Mouse (Mus musculus) heart, embryonic 14.5 days (tissue): ENCODE results near the gene Slc25a47. TPM values are rescaled to one million over a fixed set of nuclear protein-coding genes. Genes with fewer than 3 reads are reported as not detected.

Experiments used
- ATAC-seq: fragments of 200-750 bp; cut with Nextera tagmentation; 2 replicates; pipeline ENCODE4 v1.8.0; 2017; ENCODE audit warnings: low read depth, moderate TSS enrichment; ENCODE audit not compliant: insufficient number of reproducible peaks, insufficient read depth, low FRiP score
- H3K27ac ChIP-seq, 2 experiments: fragments of 200-500 bp in 1 of 2; fragments of 300-500 bp in 1 of 2; sonication (generic) in 1 of 2; replicated peaks in 1 of 2; 2 replicates each; pipeline ENCODE4 v1.5.1; 2012 to 2014; ENCODE audit warnings: low read depth in 2 of 2, low read length in 2 of 2, control low read depth in 1 of 2, mild to moderate bottlenecking in 1 of 2, mixed read lengths in 1 of 2; ENCODE audit not compliant: control insufficient read depth in 1 of 2, insufficient read depth in 1 of 2
- H3K27me3 ChIP-seq: fragments of 300-500 bp; sonication (generic); 2 replicates; pipeline ENCODE4 v1.6.1; 2014; ENCODE audit warnings: mild to moderate bottlenecking, low read length, control low read depth; ENCODE audit not compliant: control insufficient read depth, insufficient read depth
- H3K36me3 ChIP-seq: fragments of 300-500 bp; sonication (generic); 2 replicates; pipeline ENCODE4 v1.6.1; 2014; ENCODE audit warnings: mild to moderate bottlenecking, control low read depth, low read length, mixed read lengths; ENCODE audit not compliant: control insufficient read depth, insufficient read depth
- H3K4me1 ChIP-seq, 2 experiments: fragments of 200-500 bp in 1 of 2; fragments of 300-500 bp in 1 of 2; sonication (generic) in 1 of 2; 2 replicates each; pipeline ENCODE4 v1.6.1; 2012 to 2014; ENCODE audit warnings: low read length in 2 of 2, control low read depth in 1 of 2, mixed read lengths in 1 of 2; ENCODE audit not compliant: control insufficient read depth in 2 of 2, insufficient read depth in 2 of 2
- H3K4me2 ChIP-seq: fragments of 300-500 bp; sonication (generic); 2 replicates; pipeline ENCODE4 v1.6.1; 2014; ENCODE audit warnings: mild to moderate bottlenecking, low read length
- H3K4me3 ChIP-seq, 2 experiments: fragments of 200-500 bp in 1 of 2; fragments of 300-500 bp in 1 of 2; sonication (generic) in 1 of 2; 2 replicates each; pipeline ENCODE4 v1.5.1; 2012 to 2014; ENCODE audit warnings: low read length in 2 of 2, mild to moderate bottlenecking in 2 of 2, control low read depth in 1 of 2, low read depth in 1 of 2, moderate library complexity in 1 of 2; ENCODE audit not compliant: control insufficient read depth in 1 of 2, insufficient read depth in 1 of 2
- H3K9ac ChIP-seq: fragments of 300-500 bp; sonication (generic); 2 replicates; pipeline ENCODE4 v1.6.1; 2014; ENCODE audit warnings: mild to moderate bottlenecking, low read length
- H3K9me3 ChIP-seq: fragments of 300-500 bp; sonication (generic); 2 replicates; pipeline ENCODE4 v1.6.1; 2016; ENCODE audit warnings: low read length, control low read depth; ENCODE audit not compliant: control insufficient read depth
- WGBS: fragments of 180-500 bp; shearing (Covaris S2); extraction: QIAGEN DNeasy Blood & Tissue Kit; methylation state at CpG from one replicate; pipeline ENCODE4 v1.1.7; 2014; 5-methylcytosine and 5-hydroxymethylcytosine counted together
- polyA plus RNA-seq: library from polyadenylated mRNA; unstranded; fragments of >200 nt; fragmentation: Nextera tagmentation; extraction: Ambion mirVana; gene quantifications from 2 replicates; pipeline ENCODE4 v1.2.1, GENCODE M21; 2014

The Slc25a47 gene
- polyA plus RNA-seq, 1 experiment from 2014 or later: 4.6 TPM

GRCm38 (mm10) chr12:108814470-108814869, 21.4 kb upstream of the Slc25a47 start:
- Histone ChIP-seq H3K36me3 (peaks cover 62% of the 10 kb centered on the region), H3K4me1 (peaks cover 3 to 11% of the 10 kb centered on the region in 2 experiments; a peak in 2 of 4 replicates), H3K9me3 (no peaks in the 10 kb centered on the region), H3K9ac (no peak overlapping the region), H3K4me2 (no peak overlapping the region), H3K4me3 (no peak overlapping the region), H3K27me3 (no peaks in the 10 kb centered on the region), H3K27ac (no peak overlapping the region)
- 89% methylated on average over 6 of the region's 6 CpGs for whole genome bisulfite sequencing
- ATAC-seq: no peak

- Histone ChIP-seq H3K9ac (no peak overlapping the region), H3K4me3 (no peak overlapping the region), H3K27me3 (no peaks in the 10 kb centered on the region), H3K4me2 (no peak overlapping the region), H3K27ac (no peak overlapping the region), H3K4me1 (peaks cover 7 to 13% of the 10 kb centered on the region in 2 experiments; a peak in 3 of 4 replicates), H3K9me3 (no peaks in the 10 kb centered on the region), H3K36me3 (peaks cover 56% of the 10 kb centered on the region)
- 68% methylated on average over 11 of the region's 11 CpGs for WGBS
- ATAC-seq: no peak
Observed at GRCm38 (mm10) chr12:108816569-108816968, 19.3 kb upstream of the Slc25a47 start.

GRCm38 (mm10) chr12:108820461-108820860, 15.4 kb upstream of the Slc25a47 start:
- Histone ChIP-seq H3K9me3 (no peaks in the 10 kb centered on the region), H3K27me3 (no peaks in the 10 kb centered on the region), H3K9ac (no peak overlapping the region), H3K27ac (no peak overlapping the region), H3K4me3 (no peak overlapping the region), H3K36me3 (peaks cover 35% of the 10 kb centered on the region), H3K4me2 (no peak overlapping the region), H3K4me1 (peaks cover 7 to 8% of the 10 kb centered on the region in 2 experiments; a peak in 3 of 4 replicates)
- WGBS: 76% methylated on average over 4 of the region's 4 CpGs
- no peak for ATAC-seq

DNA sequence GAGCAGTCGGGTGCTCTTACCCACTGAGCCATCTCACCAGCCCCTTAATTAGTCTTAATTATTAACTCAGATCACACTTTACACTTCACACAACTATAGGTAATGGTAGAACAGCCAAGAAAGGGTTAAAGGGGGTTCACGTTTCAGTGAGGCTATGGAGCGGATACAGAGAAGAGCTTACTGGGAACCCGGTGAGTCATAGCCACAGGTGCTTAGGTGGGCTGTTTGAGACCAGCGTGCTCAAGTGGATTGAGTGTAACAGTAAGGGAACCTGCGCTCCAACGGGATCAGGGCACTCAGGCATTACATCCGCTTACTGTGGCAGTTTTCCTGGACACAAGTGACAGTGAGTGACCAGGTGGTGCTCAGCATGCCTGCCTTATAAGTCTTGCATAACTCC, 12.8 kb upstream of the Slc25a47 start:
- Histone ChIP-seq H3K4me2 (no peak overlapping the region), H3K4me3 (no peak overlapping the region), H3K4me1 (peaks cover 7 to 8% of the 10 kb centered on the region in 2 experiments; a peak in 3 of 4 replicates), H3K27me3 (no peaks in the 10 kb centered on the region), H3K36me3 (peaks cover 21% of the 10 kb centered on the region), H3K9ac (no peak overlapping the region), H3K9me3 (no peaks in the 10 kb centered on the region), H3K27ac (no peak overlapping the region)
- no peak for ATAC-seq
- 69% methylated on average over 8 of the region's 8 CpGs for WGBS

- no peak for ATAC-seq
- WGBS: 89% methylated on average over 15 of the region's 15 CpGs
- Histone ChIP-seq H3K4me1 (peaks cover 5 to 8% of the 10 kb centered on the region in 2 experiments; a peak in 3 of 4 replicates), H3K4me3 (no peak overlapping the region), H3K9me3 (no peaks in the 10 kb centered on the region), H3K27me3 (no peaks in the 10 kb centered on the region), H3K4me2 (no peak overlapping the region), H3K27ac (no peak overlapping the region), H3K36me3 (peaks cover 10% of the 10 kb centered on the region), H3K9ac (no peak overlapping the region)
Observed at GRCm38 (mm10) chr12:108824225-108824874, 11.5 kb upstream of the Slc25a47 start.

GRCm38 (mm10) chr12:108825561-108826224, 10.2 kb upstream of the Slc25a47 start:
- H3K9ac ChIP-seq: no peak overlapping the region
- no peak overlapping the region for H3K4me3 ChIP-seq
- H3K9me3 ChIP-seq: no peaks in the 10 kb centered on the region
- WGBS: 89% methylated on average over 13 of the region's 13 CpGs
- no peaks in the 10 kb centered on the region for H3K27me3 ChIP-seq
- ATAC-seq: no peak
- H3K36me3 ChIP-seq: peaks cover 8% of the 10 kb centered on the region; the same call in 1 of the 2 replicates
- H3K4me1 ChIP-seq: peaks cover 0 to 2% of the 10 kb centered on the region in 2 experiments; a peak in 1 of 4 replicates
- no peak overlapping the region for H3K27ac ChIP-seq
- H3K4me2 ChIP-seq: no peak overlapping the region

- no peak overlapping the region for H3K9ac ChIP-seq
- no peaks in the 10 kb centered on the region for H3K27me3 ChIP-seq
- WGBS: 93% methylated on average over 19 of the region's 19 CpGs
- H3K4me1 ChIP-seq: no peaks in the 10 kb centered on the region; a peak in 1 of 4 replicates
- peaks cover 8% of the 10 kb centered on the region; the same call in 1 of the 2 replicates for H3K36me3 ChIP-seq
- H3K9me3 ChIP-seq: no peaks in the 10 kb centered on the region
- H3K4me2 ChIP-seq: no peak overlapping the region
- ATAC-seq: no peak
- H3K27ac ChIP-seq: no peak overlapping the region
- H3K4me3 ChIP-seq: no peak overlapping the region
Observed at GRCm38 (mm10) chr12:108826282-108826957, 9.4 kb upstream of the Slc25a47 start.
